Mouse (Mus musculus): ENCODE measurements around the gene Ncstn. TPM values are rescaled to one million over a fixed set of nuclear protein-coding genes. Genes with fewer than 3 reads are reported as not detected.

Gene Ncstn
- total RNA-seq, 2 experiments from 2014 or later: 33.6 to 34.5 TPM

DNA sequence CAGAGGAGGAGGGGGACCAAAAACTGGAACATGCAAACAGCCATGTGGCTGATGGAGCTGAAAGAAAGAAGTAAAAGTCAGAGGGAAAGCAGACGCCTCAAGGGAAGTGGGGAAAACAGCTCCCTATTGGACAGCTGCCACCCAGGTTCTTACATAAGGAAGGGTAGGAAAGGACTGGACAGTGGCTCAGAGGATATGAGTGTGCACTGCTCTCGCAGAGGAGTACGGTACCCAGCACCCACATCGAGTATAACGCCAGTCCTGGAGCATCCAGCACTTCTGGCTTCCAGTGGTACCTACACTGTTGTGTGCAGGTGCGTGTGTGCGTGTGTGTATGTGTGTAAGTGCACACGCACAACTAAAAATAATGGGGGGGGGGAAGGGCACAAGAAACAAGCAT, 36.2 kb downstream of the Ncstn start:
- DNase-seq: no peak
- intact Hi-C loops (cut with DNase I; ENCODE audit: low total_unique reads): no loop called here

GRCm38 (mm10) chr1:172029914-172030313, 52.7 kb downstream of the Ncstn start:
- intact Hi-C loops (cut with DNase I; ENCODE audit: low total_unique reads): no loop called here
- peak; percentile 56 for DNase-seq

- DNase-seq: no peak
- intact Hi-C loops (cut with DNase I; ENCODE audit: low total_unique reads): no loop called here
Observed at GRCm38 (mm10) chr1:172028394-172029275, 54.0 kb downstream of the Ncstn start, which contains the start of gene Vangl2. Gene Vangl2 (minus strand): TSS chr1:172028444.

DNA sequence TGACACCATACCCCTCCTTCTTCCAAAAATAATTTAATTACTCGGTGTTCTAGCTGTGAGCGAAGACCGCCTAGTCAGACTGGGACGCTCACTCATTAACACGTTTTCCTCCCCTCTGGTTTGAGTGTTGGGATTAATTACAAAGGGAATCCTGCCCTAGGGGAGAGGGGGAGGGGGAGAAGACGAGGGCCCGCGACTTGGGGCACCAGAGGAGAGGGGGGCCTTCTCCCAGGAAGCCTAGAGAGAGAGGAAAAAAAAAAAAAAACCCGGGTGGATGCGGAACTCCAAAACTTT, 54.8 kb downstream of the Ncstn start:
- intact Hi-C loops (cut with DNase I; ENCODE audit: low total_unique reads): no loop called here
- DNase-seq: no peak

- intact Hi-C loops (cut with DNase I; ENCODE audit: low total_unique reads): no loop called here
- peak; percentile 89 for DNase-seq
Observed at GRCm38 (mm10) chr1:172027010-172027808, 55.4 kb downstream of the Ncstn start.

GRCm38 (mm10) chr1:172026201-172026901, 56.2 kb downstream of the Ncstn start:
- intact Hi-C loops (cut with DNase I; ENCODE audit: low total_unique reads): no loop called here
- no peak for DNase-seq

DNA sequence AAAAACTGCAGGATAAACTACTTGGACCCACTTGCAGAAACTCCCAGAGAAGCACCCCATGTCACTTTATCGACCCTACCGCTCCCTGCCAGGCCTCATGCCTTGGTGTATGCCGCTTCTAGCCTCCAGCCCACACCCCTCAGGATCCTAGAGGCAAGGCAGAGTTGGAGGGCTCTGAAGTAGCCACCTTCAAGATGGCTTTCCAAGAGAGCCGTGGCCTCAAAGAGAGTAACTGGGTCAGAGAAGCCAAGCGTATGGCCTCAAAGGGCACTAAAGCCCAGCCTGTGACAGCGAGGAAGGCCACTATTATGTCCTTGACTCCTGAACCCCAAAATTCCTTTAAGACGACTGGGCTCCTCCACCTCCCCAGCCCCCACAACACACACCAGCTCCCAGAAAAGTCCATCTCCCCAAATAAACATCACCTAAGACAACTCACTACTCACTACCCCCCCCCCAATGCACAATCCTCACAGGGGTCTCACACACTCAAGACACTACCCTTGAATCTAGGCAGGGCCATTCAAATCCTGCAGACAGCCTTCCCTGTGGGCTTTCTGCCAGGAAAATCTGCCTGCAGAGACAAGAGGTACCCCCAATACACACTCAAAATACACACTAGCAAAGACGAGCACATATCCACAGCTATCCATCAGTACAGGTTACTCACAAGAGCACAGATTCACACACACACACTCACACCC, 57.2 kb downstream of the Ncstn start:
- intact Hi-C loops (cut with DNase I; ENCODE audit: low total_unique reads): no loop called here

DNA sequence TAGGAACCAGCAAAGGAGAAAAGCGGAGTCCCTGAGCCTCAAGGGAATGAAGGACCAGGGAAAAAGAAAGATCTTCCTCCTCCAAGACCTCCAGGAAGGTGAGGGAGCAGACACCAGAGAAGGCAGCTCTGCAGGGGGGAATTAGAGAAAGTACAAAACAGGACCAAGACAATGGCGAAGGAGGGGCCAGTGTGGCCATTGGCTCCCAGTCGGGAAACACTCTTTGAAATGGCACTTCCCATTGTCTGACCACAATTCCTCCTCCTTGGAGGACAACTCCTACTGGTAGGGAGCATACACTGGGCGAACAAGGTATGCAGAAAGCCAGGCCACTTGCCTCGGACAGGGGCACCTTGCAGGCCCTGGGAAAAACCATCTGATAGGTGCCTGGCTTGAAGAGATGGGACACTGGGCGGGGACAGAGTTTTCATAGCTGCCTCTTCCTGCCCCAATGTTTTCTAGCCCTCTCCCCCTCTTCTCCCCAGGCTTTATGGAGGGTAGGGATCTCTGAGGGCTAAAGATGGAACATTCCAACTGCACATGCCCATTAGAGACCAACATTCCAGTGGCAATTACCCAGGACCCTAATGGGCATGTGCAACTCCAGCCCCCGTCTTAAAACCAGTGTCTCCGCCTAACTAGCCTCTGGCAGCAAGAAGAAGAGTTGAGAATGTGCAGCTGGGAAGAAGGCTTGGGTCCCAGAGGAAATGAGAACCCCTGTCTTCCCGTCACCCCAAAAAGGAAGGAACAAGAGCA, 58.3 kb downstream of the Ncstn start:
- intact Hi-C loops (cut with DNase I; ENCODE audit: low total_unique reads): no loop called here
- DNase-seq: no peak

More for the DNA sequence above, 57.2 kb downstream of the Ncstn start:
- DNase-seq: no peak

GRCm38 (mm10) chr1:172019863-172020521, 62.6 kb downstream of the Ncstn start:
- intact Hi-C loops (cut with DNase I; ENCODE audit: low total_unique reads): no loop called here
- DNase-seq: no peak

- intact Hi-C loops (cut with DNase I; ENCODE audit: low total_unique reads): no loop called here
- no peak for DNase-seq
Observed at GRCm38 (mm10) chr1:172019339-172019738, 63.3 kb downstream of the Ncstn start.

DNA sequence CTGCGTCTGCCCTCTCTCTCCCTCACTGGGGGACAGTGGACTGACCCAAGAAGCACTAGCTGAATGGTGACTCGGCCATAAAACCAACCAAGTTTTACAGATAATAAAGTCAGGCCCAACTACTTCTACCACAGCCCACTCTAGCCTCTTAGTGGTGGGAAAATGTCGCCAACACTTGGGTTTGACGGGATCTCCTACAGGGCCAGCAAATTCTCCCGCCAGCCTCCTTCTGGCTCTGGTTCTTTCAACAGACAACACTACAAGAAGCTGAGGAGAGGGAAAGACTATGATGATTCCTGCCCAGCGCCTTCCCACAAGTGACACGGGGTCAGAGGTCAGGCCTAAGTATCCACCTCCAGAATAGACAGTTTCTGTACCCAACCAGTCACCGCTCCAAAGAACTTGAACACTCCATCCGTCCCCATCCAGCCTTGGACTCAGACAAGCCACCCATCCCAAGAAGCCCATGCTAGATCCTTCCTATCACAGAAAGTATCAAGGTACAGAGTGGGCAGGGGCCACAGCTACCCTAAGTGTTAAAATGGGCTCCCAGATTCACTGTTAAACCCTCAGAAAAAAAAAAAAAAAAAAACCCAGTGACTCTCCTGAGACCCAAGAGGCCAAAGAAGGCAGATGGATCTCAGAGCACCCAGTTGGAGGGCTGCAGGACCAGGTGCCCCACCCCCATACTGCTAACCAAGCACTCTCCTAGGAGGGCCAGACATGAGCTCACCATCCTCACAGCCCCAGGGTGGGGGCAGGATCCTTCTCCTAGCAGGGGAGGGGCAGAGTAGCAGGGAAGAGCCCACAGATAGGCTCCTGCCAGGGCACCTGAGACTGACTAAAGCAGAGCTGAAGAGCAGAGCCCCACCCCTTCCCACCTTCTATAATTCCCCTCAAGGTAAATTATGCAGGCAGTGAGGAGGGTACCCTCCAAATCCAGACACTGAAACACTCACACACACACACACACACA, 64.0 kb downstream of the Ncstn start:
- intact Hi-C loops (cut with DNase I; ENCODE audit: low total_unique reads): no loop called here
- no peak for DNase-seq

DNA sequence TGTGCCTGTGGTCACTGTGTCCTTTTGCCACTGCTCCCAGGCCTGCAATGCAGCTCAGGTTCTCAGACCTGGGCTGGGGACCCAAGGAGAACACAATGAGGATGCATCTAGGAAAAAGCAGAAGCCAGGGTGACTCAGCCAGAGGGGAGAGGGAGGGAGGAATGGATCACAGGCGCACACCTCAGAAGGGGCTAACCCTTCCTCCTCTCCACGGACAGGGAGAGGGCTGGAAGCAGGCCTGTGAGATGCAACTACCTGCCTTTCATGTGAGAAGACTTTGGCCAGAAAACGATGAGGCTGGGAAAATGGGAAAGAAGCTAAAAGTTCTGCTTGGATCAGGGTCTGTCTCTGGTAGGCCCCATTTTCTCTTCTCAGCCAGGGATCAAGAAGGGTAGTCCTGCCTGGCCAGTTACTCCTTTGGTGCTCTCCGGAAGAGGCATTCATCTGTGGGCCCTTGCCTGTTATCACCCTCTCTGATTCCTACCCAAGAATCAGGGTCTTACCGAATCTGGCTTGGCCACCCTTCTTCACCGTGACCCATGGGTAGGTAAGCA, 65.0 kb downstream of the Ncstn start:
- intact Hi-C loops (cut with DNase I; ENCODE audit: low total_unique reads): no loop called here
- no peak for DNase-seq

- no peak for DNase-seq
- intact Hi-C loops (cut with DNase I; ENCODE audit: low total_unique reads): no loop called here
Observed at GRCm38 (mm10) chr1:172016660-172017516, 65.7 kb downstream of the Ncstn start.

DNA sequence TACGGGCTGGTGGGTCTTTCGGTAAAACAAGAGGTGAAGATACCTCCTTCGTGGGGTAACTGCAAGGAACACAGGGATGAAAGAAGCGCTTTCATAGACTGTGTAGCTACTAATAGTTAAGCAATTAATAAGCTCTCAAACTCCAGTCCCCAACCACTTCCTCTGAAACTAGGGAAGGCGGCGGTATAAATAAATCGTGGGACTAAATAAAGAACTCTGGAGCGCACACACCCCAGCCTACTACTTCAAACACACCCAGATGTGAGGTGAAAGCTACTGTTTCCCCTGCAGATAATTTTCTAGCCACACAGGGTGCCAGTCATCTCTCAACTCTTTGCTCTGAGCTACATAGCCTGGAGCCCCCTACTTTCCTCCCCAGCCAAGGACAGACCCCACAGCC, 66.6 kb downstream of the Ncstn start:
- intact Hi-C loops (cut with DNase I; ENCODE audit: low total_unique reads): no loop called here
- DNase-seq: no peak

Data from gastrocnemius, postnatal 14 days (tissue).